Mouse (Mus musculus) erythroid progenitor cell, adult 5-6 weeks (primary cell): ENCODE data around the gene Ift43. TPM values are rescaled to one million over a fixed set of nuclear protein-coding genes. Genes with fewer than 3 reads are reported as not detected.

Experiments used
- ATAC-seq: replicated peaks from 2 replicates; pipeline ENCODE4 v1.8.0; 2016; ENCODE audit warnings: moderate number of reproducible peaks, mild to moderate bottlenecking, moderate TSS enrichment, inconsistent platforms; ENCODE audit not compliant: poor library complexity, low FRiP score, severe bottlenecking
- total RNA-seq, 2 experiments: library from RNA; stranded (forward) in 1 of 2; stranded (reverse) in 1 of 2; fragments of 150-400 nt in 1 of 2; fragments of 186-747, 209-891 nt in 1 of 2; gene quantifications; 2 replicates each; pipeline versions ENCODE4 v1.2.3 to v1.2.4; 2015 to 2017; ENCODE audit warnings: low replicate concordance in 2 of 2

The Ift43 gene
- total RNA-seq (2015; ENCODE audit: low replicate concordance) (not detected in 2 replicates), total RNA-seq (2017; ENCODE audit: low replicate concordance) (not detected in 2 replicates)

DNA sequence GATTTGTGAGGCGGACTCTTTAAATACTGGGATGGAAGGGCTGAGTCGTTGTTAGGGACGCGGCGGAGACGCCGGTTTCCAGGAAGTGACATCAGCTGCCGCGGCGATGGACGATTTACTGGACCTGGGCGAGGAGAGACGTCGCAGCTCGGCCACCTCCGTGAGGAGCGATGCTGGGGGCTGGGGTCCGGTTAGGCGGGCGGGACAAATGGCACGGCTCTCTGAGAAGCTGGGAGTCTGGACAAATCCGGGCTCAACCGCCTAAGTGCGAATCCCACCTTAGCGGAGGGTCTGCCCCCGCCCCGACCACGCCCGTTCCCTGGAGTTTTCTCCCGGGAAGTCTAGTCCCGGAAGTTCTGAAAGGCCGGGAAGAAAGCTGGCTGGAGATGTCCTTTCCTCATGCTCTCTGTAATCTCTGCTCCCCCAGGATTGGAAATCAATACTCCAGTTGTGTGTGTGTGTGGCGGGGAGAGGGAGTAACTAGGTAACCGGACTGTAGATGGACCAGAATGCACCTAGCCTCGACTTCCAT lies at the start of gene Ift43:
TSS of gene Ift43 (plus strand) at position 61 of the 532 bp plus-strand sequence.
- ATAC-seq: no peak

DNA sequence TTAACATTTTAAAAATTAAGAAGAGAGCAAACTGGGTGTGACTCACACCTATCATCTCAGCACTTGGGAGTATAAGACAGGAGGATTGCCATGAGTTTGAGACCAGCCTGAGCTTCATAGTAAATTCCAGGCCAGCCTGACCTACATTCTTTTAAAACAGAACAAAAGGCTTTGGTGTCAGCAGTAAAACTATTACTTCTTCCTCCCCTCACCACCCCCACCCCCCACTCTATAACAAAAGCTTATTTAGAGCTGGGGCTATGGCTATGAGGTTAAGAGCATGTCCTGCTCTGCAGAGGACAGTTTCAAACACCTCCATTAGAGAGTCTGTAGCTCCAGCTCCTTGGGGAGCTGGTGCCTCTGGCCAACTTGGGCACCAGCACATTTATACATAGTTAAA lies 46.8 kb upstream of the Ift43 start:
- no peak for ATAC-seq

DNA sequence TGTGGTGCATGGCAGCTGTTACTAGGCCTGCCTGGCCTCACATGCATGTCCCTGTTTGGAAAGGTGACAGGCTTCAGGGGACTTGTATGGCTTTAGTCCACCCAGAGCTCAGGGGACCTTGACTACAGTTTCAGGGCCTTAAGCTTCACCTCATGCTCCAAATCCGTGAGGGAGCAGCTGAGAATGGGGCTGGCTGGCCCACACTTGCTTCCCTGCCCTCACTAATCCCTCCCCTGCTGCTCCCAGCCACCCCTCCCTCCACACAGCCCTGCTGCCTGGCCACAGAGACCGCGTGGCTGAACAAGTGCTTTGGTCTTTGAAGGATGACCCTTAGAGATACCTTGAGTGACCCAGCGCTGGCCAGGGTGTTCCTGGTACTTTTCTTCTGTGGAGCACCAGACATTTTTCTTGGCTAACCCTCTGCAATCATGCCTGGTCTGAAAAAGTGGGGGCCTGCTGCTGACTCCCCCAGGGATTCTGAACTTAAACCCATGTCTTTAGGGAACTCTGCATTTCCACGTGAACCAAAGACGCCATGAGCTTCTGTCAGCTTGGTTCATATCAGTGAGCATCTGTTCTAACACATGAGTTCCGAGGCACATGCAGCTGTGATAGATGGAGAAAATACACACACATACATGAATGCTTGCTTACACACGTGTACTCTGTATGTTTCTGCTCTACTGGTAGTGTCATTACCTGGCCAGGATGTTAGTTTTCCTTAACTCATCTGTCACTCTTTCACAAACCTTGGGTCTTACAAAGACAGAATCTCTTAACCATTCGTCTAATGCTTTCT lies 45.8 kb upstream of the Ift43 start:
- no peak for ATAC-seq

DNA sequence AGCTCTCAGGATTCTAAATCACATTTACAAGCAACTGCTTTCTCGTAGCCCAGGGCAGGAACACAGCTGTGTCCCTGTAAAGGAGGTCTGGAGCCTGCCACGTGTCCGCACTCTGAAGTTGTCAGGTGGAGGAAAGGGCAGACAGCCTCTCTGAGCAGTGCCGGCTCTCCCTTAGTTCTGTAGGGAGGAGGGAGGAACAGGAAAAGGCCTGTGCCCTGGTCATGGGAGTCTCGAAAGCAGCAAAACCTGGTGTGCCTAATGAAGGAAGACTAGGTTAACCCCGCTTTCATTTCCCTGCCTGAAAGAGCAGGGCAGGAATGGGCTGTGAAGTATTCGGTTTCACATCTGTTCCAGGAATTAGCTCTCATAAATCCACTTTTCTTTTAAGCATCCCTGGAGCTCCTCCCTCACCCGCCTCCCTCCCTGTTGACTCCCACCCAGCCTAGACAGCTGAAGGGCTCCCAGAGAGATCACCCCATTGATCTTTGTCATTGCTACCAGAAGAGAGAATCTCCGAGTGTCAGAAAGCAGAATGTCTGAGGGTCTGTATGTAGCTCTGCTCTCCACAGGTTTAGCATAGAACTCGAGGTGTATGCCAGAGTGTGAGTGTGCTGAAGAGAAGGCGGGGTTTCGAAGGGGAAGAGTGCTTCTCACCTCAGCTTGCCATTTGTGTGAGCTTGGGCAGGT lies 45.0 kb upstream of the Ift43 start:
- no peak for ATAC-seq

DNA sequence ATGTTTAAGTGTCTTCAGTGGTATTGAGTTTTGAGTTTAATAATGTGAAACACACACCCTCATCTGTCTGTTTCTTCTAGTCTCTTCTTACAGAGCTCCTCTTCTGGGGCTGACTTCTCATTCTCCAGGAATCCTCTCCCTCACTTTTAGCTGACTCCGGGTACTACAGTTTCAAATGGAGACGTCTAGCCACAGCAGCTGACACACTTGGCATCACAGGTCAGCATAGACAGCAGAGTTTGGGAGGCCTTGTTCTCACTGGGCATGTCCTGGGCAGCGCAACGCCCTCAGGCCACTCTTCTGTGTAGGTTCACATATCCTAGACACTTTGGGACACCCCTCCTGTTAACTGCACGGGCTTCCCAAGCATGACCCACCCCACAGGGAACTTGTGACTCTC lies 43.3 kb upstream of the Ift43 start:
- ATAC-seq: no peak

DNA sequence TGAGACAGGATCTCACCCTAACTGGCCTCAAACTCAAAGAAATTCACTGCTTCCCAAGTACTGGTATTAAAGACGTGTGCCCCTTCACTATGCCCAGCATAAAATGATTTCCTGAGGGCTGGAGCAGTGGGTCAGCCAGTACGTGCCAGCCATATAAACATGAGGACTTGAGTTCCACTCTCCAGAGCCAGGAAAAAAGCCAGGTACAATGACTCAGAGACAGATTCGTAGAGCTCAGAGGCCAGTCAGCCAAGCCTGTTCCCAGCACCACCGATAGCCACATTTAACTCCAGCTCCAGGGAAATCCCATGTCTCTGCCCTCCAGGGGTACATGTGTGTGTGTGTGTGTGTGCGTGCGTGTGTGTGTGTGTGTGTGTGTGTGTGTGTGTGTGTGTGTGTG lies 42.6 kb upstream of the Ift43 start:
- ATAC-seq: no peak

DNA sequence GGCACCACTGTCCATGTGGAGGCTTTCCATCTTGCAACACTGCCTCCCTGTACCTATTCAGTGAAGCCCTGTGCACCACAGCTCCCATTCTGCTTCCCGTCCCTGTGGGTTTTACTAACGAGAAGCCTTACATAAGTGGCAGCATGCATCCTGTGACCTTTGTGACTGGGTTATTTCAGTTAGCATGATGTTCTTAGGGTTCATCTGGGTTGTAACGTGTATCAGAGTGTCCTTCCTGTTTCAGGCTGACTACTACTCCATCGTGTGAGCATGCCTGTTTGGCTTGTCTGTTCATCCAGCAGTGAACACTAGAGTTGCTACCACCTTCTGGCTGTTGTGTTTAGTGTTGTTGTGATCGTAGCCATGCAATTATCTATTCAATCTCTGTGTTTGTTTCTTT lies 36.2 kb upstream of the Ift43 start:
- ATAC-seq: no peak

DNA sequence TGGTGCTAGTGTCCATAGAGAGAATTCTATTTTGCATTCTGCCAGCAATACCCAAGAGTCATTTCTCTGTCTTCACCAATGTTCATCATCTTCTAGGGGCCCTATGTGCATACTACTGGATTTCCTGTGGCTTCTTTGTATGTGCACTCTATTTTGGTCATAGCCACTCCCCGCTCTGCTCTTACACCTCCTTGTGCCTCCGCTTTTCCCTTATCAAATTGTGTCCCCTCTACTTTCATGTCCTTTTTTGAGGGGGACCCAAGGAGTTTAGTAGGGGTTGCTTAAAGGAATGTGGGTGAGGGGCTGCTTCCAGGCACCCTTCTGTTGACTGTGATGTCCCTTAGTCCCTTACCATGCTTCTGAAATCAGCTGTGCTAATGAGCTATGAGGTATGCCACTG lies 35.6 kb upstream of the Ift43 start:
- no peak for ATAC-seq

DNA sequence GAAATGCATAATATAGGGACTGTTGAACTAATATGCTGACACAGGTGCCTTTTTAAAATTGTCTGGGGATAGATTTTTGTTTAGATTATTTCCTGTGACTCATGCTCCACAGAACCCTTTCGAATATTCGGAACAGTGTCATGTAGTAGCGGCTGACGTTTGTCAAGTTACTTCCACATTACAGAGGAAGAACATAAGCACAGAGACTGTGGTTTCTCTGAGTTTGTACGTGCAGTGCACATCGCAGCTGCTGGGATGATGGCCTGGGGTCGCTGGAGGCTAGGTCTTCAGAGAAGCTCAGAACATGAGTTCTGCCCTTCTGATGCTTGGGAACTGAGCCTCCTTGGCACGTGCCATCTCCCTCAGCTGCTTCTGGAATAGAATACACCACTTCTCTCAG lies 35.0 kb upstream of the Ift43 start:
- ATAC-seq: no peak

DNA sequence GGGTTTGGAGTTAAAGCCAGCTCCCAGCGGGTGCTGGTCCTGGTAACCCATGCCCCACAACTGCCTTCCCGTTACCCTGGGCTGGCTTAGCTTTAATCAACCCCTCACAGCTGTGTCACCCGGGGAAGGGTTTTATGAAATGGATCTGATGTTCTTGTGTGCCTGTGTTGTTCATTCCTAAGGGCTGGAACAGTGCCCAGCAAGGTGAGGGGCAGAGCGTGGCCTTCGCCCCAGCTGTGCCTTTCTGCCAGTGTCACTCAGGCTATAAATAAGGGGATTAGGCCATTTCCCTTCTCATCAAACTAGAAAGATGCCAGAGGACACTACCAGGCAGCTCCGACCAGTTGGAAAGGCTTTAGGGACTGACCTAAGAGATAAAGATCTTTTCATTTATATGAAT lies 32.5 kb upstream of the Ift43 start:
- no peak for ATAC-seq

DNA sequence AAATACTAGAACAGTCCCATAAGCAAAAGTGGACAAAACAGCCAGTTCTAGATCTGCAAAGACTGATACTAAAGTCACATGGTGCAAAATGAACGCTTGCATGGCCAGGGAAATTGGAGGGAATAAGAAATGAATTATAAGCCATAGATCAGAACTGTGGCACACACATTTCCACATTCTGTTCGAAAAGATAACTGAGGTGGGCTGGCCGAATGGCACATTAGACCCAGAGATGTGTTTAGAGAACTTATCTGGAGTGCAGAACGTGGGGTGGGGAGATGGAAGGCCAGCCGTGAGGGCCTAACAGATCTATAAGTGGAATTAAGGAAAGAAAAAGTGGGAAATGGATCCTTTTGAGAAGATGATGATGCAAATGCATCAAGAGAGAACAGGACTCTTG lies 30.9 kb upstream of the Ift43 start:
- ATAC-seq: no peak

DNA sequence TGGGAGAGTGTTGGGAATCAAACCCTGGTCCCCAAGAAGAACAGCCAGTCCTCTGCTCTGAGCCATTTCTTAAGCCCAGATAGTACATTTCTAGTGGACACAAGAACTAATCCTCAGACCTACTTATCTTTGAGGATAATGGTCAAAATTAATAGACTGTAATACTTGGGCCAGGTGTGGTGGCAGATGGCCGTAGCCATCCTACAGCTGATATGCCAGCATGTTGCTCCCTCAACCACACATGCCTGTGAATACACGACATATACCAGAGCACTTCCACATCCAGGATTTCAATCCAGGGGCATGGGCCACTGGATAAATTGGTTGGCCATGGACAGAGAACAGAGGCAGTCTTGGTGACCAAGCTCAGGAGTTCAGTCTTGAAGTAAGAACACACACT lies 27.0 kb upstream of the Ift43 start:
- ATAC-seq: no peak

DNA sequence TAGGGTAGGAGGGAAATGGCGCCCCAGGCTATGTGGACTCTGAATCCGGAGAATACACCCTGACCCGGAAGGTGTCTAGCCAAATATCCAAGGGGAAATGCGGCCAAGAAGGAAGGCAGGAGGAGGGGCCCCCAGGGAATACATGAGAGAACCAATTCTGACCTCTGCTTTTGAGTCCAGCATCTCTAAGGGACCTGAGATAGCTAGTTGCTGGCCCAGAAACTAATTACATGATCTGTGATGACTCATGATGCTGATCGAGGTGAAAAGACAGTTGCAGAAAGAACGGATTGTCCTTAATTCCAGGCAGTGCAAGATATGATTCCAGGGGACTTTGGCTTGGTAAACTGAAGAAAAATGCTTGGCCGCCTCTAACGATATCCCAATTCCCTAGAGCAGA lies 25.4 kb upstream of the Ift43 start:
- ATAC-seq: no peak

DNA sequence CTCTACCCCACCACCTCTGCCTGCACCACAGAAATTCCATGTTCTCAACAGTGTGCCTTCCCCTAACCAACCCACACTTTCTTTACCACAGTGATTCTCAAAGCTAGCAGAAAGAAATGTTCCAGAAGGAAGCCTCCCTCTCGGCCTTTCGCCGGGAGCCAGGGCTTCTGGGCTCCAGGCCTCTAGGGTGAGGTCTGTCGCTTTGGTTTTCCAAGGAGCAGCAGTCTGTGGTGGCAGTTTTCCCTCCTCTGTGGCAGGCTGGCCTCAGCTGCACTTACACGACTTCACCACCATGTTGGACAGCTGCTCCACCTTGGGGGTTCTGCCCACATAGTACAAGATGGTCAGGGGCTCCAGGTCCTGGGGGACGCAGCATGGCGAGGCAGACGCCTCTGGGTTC lies 24.8 kb upstream of the Ift43 start:
- ATAC-seq: no peak

DNA sequence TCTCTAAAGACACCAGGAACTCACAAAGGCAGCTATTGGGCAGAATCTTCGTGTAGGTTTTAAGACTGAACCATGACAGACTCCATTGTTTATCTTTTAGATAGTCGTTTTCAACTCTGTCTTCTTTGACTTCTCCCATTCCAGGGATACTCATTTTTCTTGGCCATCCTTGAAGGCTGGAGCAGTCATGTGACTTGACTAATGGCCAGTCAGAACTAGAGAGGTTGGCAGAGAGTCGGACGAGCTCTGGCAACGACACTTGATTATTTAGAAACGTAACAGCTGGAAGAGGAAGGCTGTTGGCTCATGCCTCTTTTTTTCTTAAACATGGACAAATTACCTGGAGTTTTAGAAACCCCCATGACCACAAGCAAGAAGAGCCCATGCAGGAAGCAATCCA lies 23.0 kb upstream of the Ift43 start:
- no peak for ATAC-seq

DNA sequence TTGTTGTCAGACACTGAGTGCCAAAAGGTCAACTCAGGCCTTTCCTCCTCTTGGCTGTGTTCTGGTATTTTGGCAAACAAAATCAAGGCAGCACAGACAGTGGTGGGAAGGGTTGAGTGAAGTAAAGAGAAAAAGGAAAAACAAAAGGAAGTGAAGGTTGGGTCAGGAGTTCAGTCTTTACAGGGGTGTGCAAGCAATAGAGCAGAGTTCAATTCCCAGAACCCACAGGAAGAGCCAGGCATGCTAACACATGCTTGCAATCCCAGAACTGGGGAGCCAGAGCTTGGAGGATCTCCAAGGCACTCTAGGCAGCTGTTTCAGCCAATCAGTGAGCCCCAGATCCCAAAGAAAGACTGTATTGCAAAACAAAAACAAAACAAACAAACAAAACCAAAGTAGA lies 17.5 kb upstream of the Ift43 start:
- no peak for ATAC-seq

DNA sequence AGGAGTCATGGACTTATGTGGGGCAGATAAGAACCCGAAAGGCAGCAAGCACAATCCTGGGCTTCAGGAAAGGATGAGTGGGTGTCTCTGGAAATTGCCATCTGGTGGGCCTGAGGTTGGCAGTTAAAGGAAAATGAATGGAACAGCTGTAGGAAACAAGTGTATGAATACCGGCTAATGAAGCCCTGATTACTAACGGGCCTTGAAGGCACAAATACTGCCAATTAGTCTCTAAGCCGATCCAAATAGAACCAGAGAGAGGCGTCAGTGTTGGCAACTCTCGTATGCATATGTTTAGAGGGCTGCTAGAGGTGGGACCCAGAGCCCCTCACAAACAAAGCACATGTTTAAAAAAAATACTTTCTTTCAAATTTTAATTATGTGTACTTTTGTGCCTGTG lies 10.9 kb upstream of the Ift43 start:
- ATAC-seq: no peak

DNA sequence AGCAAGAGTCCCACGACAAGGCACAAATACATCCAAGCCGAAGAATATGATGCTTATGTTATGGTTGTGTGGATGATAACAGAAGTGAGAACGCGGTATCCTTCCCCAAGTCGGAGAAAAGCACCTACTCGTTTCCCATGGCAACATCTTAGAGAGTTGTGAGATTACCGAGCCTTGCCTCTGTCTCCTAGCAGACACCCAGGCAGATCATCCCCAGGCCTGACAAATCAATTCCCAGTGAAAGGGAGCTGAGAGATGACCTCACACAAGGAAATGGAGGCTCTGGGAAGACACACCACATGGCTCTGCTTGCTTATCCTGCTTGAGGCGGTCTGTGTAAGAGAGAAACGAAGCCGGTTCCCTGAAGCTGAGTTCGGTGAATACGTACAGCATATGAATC lies 7.7 kb upstream of the Ift43 start:
- no peak for ATAC-seq

DNA sequence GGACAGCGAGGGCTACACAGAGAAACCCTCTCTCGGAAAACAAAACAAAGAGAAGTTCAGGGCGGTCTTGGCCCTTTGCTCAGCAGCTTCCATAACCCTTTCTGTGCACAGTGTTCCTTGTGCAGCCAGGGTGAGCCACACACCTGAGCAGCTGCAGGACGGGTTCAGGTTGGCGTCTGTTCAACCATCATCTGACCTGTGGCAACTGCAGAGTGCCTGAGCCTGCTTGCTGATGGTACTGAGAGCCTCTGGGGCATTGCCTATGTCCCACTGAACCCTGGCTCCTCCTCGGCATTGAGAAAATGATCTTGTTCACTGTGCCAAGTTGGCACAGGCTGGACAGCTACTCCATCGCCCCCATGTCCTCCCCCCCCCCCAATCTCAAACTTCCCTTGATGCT lies 7.0 kb upstream of the Ift43 start:
- no peak for ATAC-seq

DNA sequence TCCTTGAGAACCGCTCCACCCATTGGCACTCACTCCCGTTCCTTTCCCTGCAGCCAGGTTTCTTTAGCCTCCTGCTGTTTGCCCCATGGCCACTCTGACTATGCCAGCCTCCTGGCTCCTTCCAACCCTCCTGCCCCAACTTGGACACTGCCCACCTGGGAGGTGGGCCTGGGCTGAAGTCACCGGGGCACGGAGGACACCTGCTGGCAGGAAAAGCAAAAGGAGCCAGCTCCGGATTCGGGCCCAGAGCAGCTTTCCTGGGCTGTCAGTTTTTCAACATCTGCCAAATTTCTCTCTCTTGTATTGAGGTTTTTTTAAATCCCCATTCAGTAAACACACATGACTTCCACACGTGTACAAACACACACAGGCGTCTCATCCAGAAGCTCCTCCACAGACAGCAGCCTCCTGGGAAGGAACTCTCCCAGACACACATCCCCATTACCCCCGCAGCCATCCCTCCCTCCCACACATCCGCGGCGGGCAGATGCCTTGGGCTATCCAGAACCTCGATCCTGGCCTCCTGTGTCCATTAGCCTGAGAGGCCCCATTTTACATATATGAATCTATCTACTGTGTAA lies 5.9 kb upstream of the Ift43 start:
- ATAC-seq: no peak

DNA sequence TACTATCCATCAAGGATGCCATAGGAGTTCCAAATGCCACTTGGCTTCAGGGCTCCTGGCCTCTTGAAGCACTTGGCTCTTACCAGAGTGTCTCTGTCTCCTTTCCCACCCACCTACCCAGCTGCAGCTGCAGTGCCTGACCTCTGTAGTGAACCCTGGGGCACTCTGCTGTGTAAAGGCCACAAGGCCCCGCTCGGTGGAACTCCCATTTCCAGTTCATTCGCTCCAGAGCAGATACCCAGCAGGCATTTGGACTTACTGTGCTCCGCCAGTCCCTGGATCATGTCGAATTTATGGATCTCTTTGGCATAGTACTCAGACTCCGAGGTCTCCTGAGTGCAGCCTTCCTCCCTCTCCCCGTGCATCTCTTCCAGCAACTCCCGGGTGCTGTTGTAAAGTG lies 5.0 kb upstream of the Ift43 start:
- no peak for ATAC-seq
